18 mouse cellular contexts compared by ENCODE assay signal in the genomic region with DNA sequence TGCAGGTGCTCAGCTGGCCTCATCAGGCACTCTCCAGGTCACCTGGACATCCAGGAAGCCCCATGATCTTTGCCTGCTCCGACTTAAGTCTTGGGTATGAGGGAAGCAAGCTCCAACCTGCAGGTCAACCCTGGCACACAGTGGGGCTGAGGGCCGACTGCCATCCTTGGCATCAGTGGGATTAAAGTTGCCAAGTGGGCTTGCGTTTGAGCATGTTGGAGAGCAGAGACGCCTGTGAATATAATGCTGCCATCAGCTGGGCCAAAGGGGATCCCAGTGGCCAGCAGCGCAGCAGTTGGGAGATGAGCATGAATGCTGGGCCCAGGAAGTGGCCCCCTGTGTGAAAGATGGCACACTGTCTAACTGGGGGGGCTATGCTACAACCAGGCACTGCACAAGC. TPM values are rescaled to one million over a fixed set of nuclear protein-coding genes. Genes with fewer than 3 reads are reported as not detected.
DNase-seq lines count a peak whose midpoint lies in the region; TF ChIP-seq lines count a peak whose summit lies in the region.
"Had no signal": no experiment of that assay in that cellular context is flagged by ENCODE, and none has a peak within 500 bp of the region (broad histone marks: within the 10 kb centered on the region; RNA-seq: fewer than 3 reads in every experiment).

No protein-coding gene starts in this region.

- H3K27ac ChIP-seq in cerebellum, adult 2 months (ENCODE audit: insufficient read depth, low read length) = no peak overlapping the region
- H3K27ac ChIP-seq: embryonic facial prominence, embryonic 12.5 days; embryonic facial prominence, embryonic 15.5 days; hindbrain, embryonic 12.5 days; hindbrain, embryonic 15.5 days had no signal

- DNase-seq in adrenal gland, postnatal 10 days = peak; percentile 24
- no peak for DNase-seq in adrenal gland, postnatal 36 days
- DNase-seq in cerebellum, postnatal 14 days = peak; percentile 73 to 81
- no peak for DNase-seq in cerebellum, adult 2 months
- peak; percentile 46 to 47 for DNase-seq in layer of hippocampus, postnatal 10 days (ENCODE audit: low spot score in 2 of 2)
- DNase-seq in layer of hippocampus, adult 9-10 months (ENCODE audit: low spot score) = no peak
- DNase-seq: adrenal gland, postnatal 25 days; cerebellum, adult 8-10 months; cerebellum, postnatal 25 days; forebrain, postnatal 0 days; gastrocnemius, postnatal 36 days; heart, adult 11 months; kidney, adult 2 months had no signal

- no peaks in the 10 kb centered on the region; the same call in 1 of the 2 replicates for H3K27me3 ChIP-seq in cerebellum, adult 2 months (ENCODE audit: control insufficient read depth, insufficient read depth, low read length)
- H3K27me3 ChIP-seq: embryonic facial prominence, embryonic 12.5 days; embryonic facial prominence, embryonic 15.5 days; hindbrain, embryonic 12.5 days; hindbrain, embryonic 15.5 days had no signal

- no peaks in the 10 kb centered on the region for H3K4me1 ChIP-seq in cerebellum, adult 2 months (ENCODE audit: control insufficient read depth, insufficient read depth, low read length)
- H3K4me1 ChIP-seq: embryonic facial prominence, embryonic 12.5 days; embryonic facial prominence, embryonic 15.5 days; hindbrain, embryonic 12.5 days; hindbrain, embryonic 15.5 days had no signal

- TF ChIP-seq POLR2A in cerebellum, adult 2 months (IDR thresholded peaks at IDR 0.05; ENCODE audit: borderline replicate concordance, insufficient read depth, low read length) = no peak

- WGBS in cerebellum, adult 2 months = 18% methylated on average over 5 of the region's 5 CpGs

- H3K4me3 ChIP-seq in cerebellum, adult 2 months (replicated peaks; ENCODE audit: insufficient read depth, low read depth, low read length) = no peak overlapping the region
- H3K4me3 ChIP-seq: embryonic facial prominence, embryonic 12.5 days; embryonic facial prominence, embryonic 15.5 days; hindbrain, embryonic 12.5 days; hindbrain, embryonic 15.5 days had no signal

- no peak for TF ChIP-seq CTCF in cerebellum, adult 2 months (IDR thresholded peaks at IDR 0.05; ENCODE audit: borderline replicate concordance, insufficient read depth, low read depth, low read length)

RNA-seq across cellular contexts. Expression of gene Shb, which starts 25.9 kb away (rescaled TPM):
- 10 to 100 TPM; 40.4 to 72.5 TPM for total RNA-seq in adrenal gland, postnatal 10 days (2021)
- total RNA-seq in adrenal gland, postnatal 36 days (2021) = 100 to 1,000 TPM in 1 of 2 experiments, 10 to 100 TPM in 1; 51.4 to 110 TPM
- polyA plus RNA-seq in cerebellum, adult 2 months (2012; rRNA removed) = 7.1 and 8.3 TPM in 2 replicates
- total RNA-seq in layer of hippocampus, postnatal 10 days (2021) = 10 to 100 TPM; 27.0 to 29.0 TPM
- polyA plus RNA-seq: activated CD4-positive, CD25-positive, alpha-beta regulatory T cell, adult 4 months had no signal

Comparison
In these comparisons a context has a peak if more than half of its experiments do, and no peak if none do; other contexts are left out.
1. DNase-seq: peak in adrenal gland, postnatal 10 days (single experiment), cerebellum, postnatal 14 days (2 of 2) and layer of hippocampus, postnatal 10 days (2 of 2); none in adrenal gland, postnatal 36 days (0 of 2), cerebellum, adult 2 months (0 of 2) and layer of hippocampus, adult 9-10 months (single experiment).